Mouse (Mus musculus) forebrain, postnatal 0 days (tissue): Measurements from ENCODE around the gene Shq1. TPM values are rescaled to one million over a fixed set of nuclear protein-coding genes. Genes with fewer than 3 reads are reported as not detected.

Experiments used
- ATAC-seq: fragments of 200-750 bp; cut with Nextera tagmentation; 2 replicates; pipeline ENCODE4 v1.8.0; 2017; ENCODE audit warnings: mild to moderate bottlenecking, moderate library complexity
- DNase-seq: peaks from one replicate; pipeline ENCODE4 v3.0.0-alpha.2; 2015
- H3K27ac ChIP-seq: fragments of 300-500 bp; sonication (generic); 2 replicates; pipeline ENCODE4 v1.5.1; 2014; ENCODE audit warnings: low read depth, mild to moderate bottlenecking, antibody characterized with exemption, low read length, moderate library complexity, mixed read lengths
- H3K27me3 ChIP-seq: fragments of 300-500 bp; sonication (generic); 2 replicates; pipeline ENCODE4 v1.6.1; 2014; ENCODE audit warnings: mild to moderate bottlenecking, low read length, mixed read lengths; ENCODE audit not compliant: insufficient read depth
- H3K36me3 ChIP-seq: fragments of 300-500 bp; sonication (generic); 2 replicates; pipeline ENCODE4 v1.6.1; 2014; ENCODE audit warnings: mild to moderate bottlenecking, moderate library complexity; ENCODE audit not compliant: insufficient read depth
- H3K4me1 ChIP-seq: fragments of 300-500 bp; sonication (generic); 2 replicates; pipeline ENCODE4 v1.6.1; 2014; ENCODE audit warnings: antibody characterized with exemption; ENCODE audit not compliant: insufficient read depth
- H3K4me2 ChIP-seq: fragments of 300-500 bp; sonication (generic); 2 replicates; pipeline ENCODE4 v1.6.1; 2014; ENCODE audit warnings: low read depth, mild to moderate bottlenecking, moderate library complexity
- H3K4me3 ChIP-seq: fragments of 300-500 bp; sonication (generic); 2 replicates; pipeline ENCODE4 v1.5.1; 2014; ENCODE audit warnings: low read depth, low read length, mixed read lengths
- H3K9ac ChIP-seq: fragments of 300-500 bp; sonication (generic); 2 replicates; pipeline ENCODE4 v1.6.1; 2014; ENCODE audit warnings: mild to moderate bottlenecking
- H3K9me3 ChIP-seq: fragments of 300-500 bp; sonication (generic); 2 replicates; pipeline ENCODE4 v1.6.1; 2016; ENCODE audit warnings: low read length
- CTCF ChIP-seq: sonication (generic); IDR thresholded peaks from 2 replicates; pipeline ENCODE4 v1.5.1; 2016; ENCODE audit warnings: antibody characterized with exemption, control low read depth, low read depth
- WGBS: fragments of 180-500 bp; shearing (Covaris S2); extraction: QIAGEN DNeasy Blood & Tissue Kit; methylation state at CpG from one replicate; pipeline ENCODE4 v1.1.7; 2014; 5-methylcytosine and 5-hydroxymethylcytosine counted together
- polyA plus RNA-seq: library from polyadenylated mRNA; unstranded; fragments of >200 nt; fragmentation: Nextera tagmentation; extraction: Ambion mirVana; gene quantifications from 2 replicates; pipeline ENCODE4 v1.2.1, GENCODE M21; 2015
- total RNA-seq: library from RNA; depleted of rRNA; stranded (reverse); fragments of >200 nt; gene quantifications from 2 replicates; pipeline ENCODE4 v1.2.3, GENCODE M21; 2014

Shq1 gene
- total and polyA plus RNA-seq, 2 experiments from 2014 or later: 4.6 to 5.2 TPM

GRCm38 (mm10) chr6:100537987-100538386, 133.0 kb downstream of the Shq1 start:
- H3K4me2 ChIP-seq: no peak overlapping the region
- H3K27ac ChIP-seq: no peak overlapping the region
- H3K4me3 ChIP-seq: no peak overlapping the region
- no peak for TF ChIP-seq CTCF
- H3K9me3 ChIP-seq: no peaks in the 10 kb centered on the region
- no peaks in the 10 kb centered on the region for H3K36me3 ChIP-seq
- WGBS: 89% methylated on average over 6 of the region's 6 CpGs
- DNase-seq: no peak
- H3K9ac ChIP-seq: no peak overlapping the region
- H3K4me1 ChIP-seq: no peaks in the 10 kb centered on the region
- H3K27me3 ChIP-seq: no peaks in the 10 kb centered on the region
- no peak for ATAC-seq

DNA sequence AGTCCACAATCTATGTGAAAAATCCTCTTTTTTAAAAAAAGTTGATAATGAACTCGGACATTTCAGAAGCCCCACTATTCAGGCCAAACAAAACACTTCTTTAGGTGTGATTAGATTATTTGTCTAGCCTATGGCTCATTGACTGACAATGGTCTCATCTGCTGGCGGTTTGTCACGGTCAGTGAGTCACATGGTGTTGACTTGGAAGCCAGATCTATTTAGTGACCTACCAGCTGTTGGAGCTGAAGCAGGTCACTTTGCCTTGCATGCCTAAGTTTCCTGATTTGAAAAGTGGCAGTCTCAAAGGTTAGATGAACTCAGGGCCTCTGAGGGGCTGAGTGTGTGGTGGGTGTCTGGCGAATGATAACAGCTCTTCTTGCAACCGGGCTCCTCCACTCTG, 133.9 kb downstream of the Shq1 start:
- no peak overlapping the region for H3K4me2 ChIP-seq
- no peak for ATAC-seq

GRCm38 (mm10) chr6:100533364-100533763, 137.6 kb downstream of the Shq1 start:
- no peak for TF ChIP-seq CTCF
- H3K4me3 ChIP-seq: no peak overlapping the region
- no peak overlapping the region for H3K27ac ChIP-seq
- no peaks in the 10 kb centered on the region for H3K27me3 ChIP-seq
- no peak overlapping the region for H3K9ac ChIP-seq
- no peaks in the 10 kb centered on the region for H3K4me1 ChIP-seq
- H3K9me3 ChIP-seq: no peaks in the 10 kb centered on the region
- 72% methylated on average over 7 of the region's 7 CpGs for WGBS
- ATAC-seq (no peak), DNase-seq (no peak)
- H3K36me3 ChIP-seq: no peaks in the 10 kb centered on the region
- H3K4me2 ChIP-seq: no peak overlapping the region

More for the DNA sequence above, 133.9 kb downstream of the Shq1 start:
- TF ChIP-seq CTCF: no peak
- H3K27me3 ChIP-seq: no peaks in the 10 kb centered on the region
- no peak overlapping the region for H3K9ac ChIP-seq
- no peak overlapping the region for H3K27ac ChIP-seq
- H3K36me3 ChIP-seq: no peaks in the 10 kb centered on the region
- H3K9me3 ChIP-seq: no peaks in the 10 kb centered on the region
- no peak for DNase-seq
- no peaks in the 10 kb centered on the region for H3K4me1 ChIP-seq
- H3K4me3 ChIP-seq: no peak overlapping the region
- 81% methylated on average over 5 of the region's 5 CpGs for WGBS

DNA sequence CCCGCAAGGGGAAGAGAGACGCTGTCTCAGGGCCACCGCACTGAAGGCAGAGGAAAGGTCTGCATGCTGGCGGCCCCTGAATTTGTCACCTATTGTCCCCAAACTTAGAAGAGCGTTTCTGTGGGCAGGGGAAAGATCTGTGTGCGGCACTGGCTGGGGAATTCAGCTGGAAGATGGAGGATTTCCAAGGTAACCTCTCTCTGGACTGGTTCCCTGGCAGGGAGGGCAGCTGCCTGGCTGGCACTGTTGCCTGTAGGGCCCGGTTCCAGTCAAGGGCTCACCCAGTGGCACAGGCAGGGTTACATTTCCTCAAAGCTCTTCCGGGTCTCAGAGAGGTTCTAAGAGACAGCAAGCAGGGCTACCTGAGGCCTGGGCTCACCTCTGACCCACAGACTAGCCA, 138.6 kb downstream of the Shq1 start:
- no peaks in the 10 kb centered on the region for H3K4me1 ChIP-seq
- no peak overlapping the region for H3K4me2 ChIP-seq
- DNase-seq (no peak), ATAC-seq (no peak)
- no peak overlapping the region for H3K4me3 ChIP-seq
- H3K27ac ChIP-seq: no peak overlapping the region
- TF ChIP-seq CTCF: no peak
- no peaks in the 10 kb centered on the region for H3K36me3 ChIP-seq
- H3K27me3 ChIP-seq: no peaks in the 10 kb centered on the region
- H3K9me3 ChIP-seq: no peaks in the 10 kb centered on the region
- no peak overlapping the region for H3K9ac ChIP-seq
- WGBS: 59% methylated on average over 8 of the region's 8 CpGs

GRCm38 (mm10) chr6:100529673-100530072, 141.3 kb downstream of the Shq1 start:
- no peak for TF ChIP-seq CTCF
- H3K4me3 ChIP-seq: no peak overlapping the region
- no peaks in the 10 kb centered on the region for H3K27me3 ChIP-seq
- H3K36me3 ChIP-seq: no peaks in the 10 kb centered on the region
- no peak overlapping the region for H3K9ac ChIP-seq
- WGBS: 69% methylated on average over 3 of the region's 3 CpGs
- DNase-seq (no peak), ATAC-seq (no peak)
- H3K4me2 ChIP-seq: no peak overlapping the region
- H3K27ac ChIP-seq: no peak overlapping the region
- no peaks in the 10 kb centered on the region for H3K4me1 ChIP-seq
- H3K9me3 ChIP-seq: no peaks in the 10 kb centered on the region

- WGBS: 61% methylated on average over 7 of the region's 7 CpGs
- Histone ChIP-seq H3K9ac (no peak overlapping the region), H3K9me3 (no peaks in the 10 kb centered on the region), H3K4me3 (no peak overlapping the region), H3K27me3 (no peaks in the 10 kb centered on the region), H3K27ac (no peak overlapping the region), H3K4me2 (no peak overlapping the region), H3K4me1 (no peaks in the 10 kb centered on the region), H3K36me3 (no peaks in the 10 kb centered on the region)
- ATAC-seq (no peak), DNase-seq (no peak)
- no peak for TF ChIP-seq CTCF
Observed at GRCm38 (mm10) chr6:100528556-100528955, 142.4 kb downstream of the Shq1 start.

GRCm38 (mm10) chr6:100527972-100528371, 143.0 kb downstream of the Shq1 start:
- ATAC-seq (no peak), DNase-seq (no peak)
- 86% methylated on average over 5 of the region's 5 CpGs for WGBS
- H3K4me2 ChIP-seq: no peak overlapping the region
- H3K9ac ChIP-seq: no peak overlapping the region
- H3K4me3 ChIP-seq: no peak overlapping the region
- H3K4me1 ChIP-seq: no peaks in the 10 kb centered on the region
- H3K36me3 ChIP-seq: no peaks in the 10 kb centered on the region
- H3K27me3 ChIP-seq: no peaks in the 10 kb centered on the region
- H3K27ac ChIP-seq: no peak overlapping the region
- peak; percentile 57 for TF ChIP-seq CTCF
- H3K9me3 ChIP-seq: no peaks in the 10 kb centered on the region

DNA sequence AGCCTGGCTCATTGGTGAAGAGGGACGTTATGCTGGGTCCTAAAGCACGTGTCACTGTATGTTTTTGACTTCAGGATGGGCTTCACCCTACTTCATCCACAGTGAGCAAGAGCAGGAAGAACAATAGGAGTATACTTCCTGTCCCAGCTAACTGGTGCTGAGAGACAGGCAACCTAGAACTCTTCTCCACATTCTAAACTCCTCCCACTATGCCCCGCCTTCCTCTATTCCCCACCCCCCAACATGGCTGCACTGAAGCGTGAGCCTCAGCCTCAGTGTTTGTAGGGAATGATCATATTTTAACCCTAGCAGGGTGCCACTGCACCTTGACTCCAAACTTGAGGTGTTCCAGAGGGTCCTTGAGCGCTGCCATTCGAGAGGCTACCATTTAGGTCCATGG, 143.8 kb downstream of the Shq1 start:
- H3K9me3 ChIP-seq: no peaks in the 10 kb centered on the region
- no peaks in the 10 kb centered on the region for H3K4me1 ChIP-seq
- H3K36me3 ChIP-seq: no peaks in the 10 kb centered on the region
- no peak for TF ChIP-seq CTCF
- no peak overlapping the region for H3K9ac ChIP-seq
- no peaks in the 10 kb centered on the region for H3K27me3 ChIP-seq
- WGBS: 96% methylated on average over 6 of the region's 6 CpGs
- ATAC-seq: no peak
- no peak overlapping the region for H3K4me3 ChIP-seq
- H3K27ac ChIP-seq: no peak overlapping the region
- DNase-seq: no peak
- no peak overlapping the region for H3K4me2 ChIP-seq
